Mouse (Mus musculus) frontal cortex, postnatal 25 days (tissue): ENCODE measurements at regions not wholly inside any gene's neighbourhood (a gene's known extent, or its start where the extent isn't known, plus 50 kb on each side); places are given as distances from the start of the nearest gene placed in this dataset.
A peak's percentile ranks its signal among the peaks of the same experiment; 100 is the strongest.
"Not testable (repeated sequence)": the region's sequence is repeated elsewhere in the genome, so short reads cannot be mapped to it uniquely, and the experiment has no call there.

ENCODE experiments used
- DNase-seq, 2 experiments: peaks; one replicate each; pipeline ENCODE4 v3.0.0; 2022; ENCODE audit warnings: low spot score in 2 of 2

DNA sequence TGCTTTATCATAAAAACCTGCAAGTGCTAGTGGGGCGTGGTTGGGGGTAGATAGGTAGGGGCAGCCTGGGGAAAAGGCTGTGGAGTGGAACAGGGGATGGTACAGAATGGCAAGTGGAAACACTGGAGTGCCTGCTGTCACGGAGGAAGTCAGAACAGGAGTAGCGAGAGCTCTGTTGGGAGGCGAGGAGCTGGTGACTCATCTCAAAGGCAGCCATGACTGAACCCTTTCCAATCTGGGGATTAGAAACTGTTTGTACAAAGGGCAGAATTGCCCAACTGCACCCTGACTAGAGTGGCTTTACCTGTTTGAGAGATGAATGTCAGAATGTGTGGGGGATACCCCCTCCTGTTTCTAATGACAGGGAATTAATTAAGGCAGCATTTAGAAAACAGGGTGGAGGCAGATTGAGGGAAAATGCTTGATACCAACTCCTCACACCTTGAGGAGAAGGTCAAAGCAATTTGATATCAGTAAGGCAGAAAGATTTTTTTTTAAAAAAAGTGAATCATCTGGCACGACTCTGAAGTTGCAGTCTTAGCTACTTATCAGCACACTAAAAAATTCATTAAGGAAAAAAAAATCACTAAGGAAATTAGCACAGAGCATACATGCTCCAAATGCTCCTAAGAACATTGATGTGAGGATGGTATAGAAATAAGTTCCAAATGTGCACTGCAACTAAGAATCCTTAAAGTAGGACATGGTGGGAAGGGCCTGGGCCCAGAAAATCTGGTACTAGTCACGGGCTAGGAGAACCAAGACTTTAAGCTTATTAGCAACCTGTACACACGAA is 54.7 kb upstream of the Usp25 start:
- no peak for DNase-seq

GRCm38 (mm10) chr16:76957491-76957890 is 56.0 kb upstream of the Usp25 start:
- DNase-seq: no peak

DNA sequence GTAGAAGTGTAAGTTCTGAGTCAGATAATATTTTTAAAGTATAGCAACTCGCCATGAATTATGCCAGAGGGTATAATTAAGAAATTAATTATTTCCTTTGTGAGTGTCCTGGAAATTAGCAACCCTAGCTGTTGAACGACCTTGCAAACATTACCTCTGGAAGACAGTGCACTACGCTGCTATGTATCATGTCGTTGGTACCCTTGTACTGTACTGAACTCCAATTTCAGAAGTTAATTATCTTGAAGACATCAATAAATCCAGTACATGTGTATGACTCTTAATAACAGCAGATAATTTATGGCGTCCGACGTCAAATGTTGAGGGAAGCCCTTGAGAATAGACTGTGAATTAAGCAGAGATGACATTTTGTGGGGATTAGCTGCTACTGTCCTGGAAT is 56.4 kb upstream of the Usp25 start:
- no peak for DNase-seq

DNA sequence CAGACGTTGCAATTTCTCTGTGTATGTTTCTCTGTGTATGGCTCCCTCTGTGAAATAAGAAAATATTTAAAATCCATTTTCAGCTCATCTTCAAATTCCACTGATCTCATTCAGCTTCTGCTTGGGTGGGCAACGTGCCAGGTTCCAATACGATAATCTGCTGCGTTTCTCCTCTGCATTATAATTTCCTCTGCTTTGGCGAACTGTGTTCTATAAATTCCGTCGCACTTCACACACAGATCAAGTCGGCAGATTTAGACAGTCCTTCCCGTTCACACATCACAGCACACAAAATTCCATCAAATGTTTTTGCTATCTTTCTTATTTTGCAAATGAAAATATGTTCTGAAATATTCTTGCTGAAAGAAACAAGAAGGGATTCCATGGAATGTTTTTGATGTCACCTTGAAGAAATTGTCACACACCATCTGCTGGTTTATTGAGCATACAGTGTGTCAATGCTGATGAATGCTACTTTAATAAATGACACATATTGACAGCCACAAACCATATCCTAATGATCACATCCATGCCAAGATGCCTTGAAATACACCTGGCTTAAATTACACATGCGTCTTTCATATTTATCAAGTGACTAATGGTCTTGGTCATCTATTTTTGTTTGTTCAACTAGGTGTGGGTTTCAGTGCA is 62.5 kb upstream of the Usp25 start:
- DNase-seq: peak; percentile 9 to 29

DNA sequence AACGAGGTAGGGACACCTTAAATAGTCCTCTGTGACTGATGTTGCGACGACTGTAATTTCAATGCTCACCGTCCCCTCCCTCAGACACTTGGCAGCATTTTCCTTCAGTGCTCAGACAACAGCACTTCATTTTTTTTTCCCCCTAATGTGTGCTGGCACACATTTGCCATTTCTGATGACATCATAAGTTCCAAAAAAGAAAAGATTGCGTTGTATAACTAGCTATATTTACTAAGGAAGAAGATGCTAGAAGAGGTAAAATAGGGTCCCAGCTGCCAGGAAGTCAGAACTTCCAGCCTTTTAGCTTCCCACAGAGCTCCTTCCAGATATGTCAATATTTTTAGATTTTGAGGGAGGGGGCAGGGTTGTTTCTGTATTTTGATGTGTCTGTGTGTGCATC is 66.5 kb upstream of the Usp25 start:
- DNase-seq: no peak

DNA sequence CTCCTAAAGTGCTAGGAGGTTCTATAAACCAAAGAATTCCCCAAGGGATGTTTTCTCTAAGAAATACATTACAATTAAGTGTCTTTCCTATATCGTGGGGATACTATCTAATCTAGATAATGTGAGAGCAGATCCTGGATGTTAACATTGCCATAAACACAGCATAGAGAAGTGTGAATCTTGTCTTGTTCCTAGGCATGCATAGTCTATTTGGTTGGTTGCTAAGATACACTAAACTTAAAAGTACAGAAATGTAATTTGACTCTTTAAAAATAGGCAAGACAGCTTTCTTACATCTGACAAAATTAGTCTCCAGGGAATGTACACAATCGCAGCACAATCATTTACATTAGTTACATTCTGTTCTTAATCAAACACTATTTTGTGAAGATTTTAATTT is 75.4 kb upstream of the Usp25 start:
- no peak for DNase-seq

DNA sequence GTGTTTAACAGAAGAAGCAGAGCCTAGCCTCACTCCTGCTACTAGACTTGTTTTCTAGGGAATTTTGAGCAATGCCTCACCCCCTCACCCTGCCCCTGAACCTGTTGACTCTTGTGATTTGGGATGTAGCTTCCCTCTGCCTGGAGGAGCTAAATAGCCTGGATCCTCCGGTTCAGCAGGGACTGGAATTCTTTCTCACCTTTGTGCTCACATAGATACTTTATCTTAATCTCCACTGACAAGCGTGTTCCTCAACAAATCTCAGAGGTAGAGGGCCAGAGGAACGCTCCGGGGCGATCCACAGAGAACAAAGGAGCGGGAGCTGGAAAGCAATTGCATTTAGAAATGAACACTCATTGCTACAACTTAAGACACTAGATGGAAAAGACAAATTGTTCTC is 85.6 kb upstream of the Usp25 start:
- no peak for DNase-seq

DNA sequence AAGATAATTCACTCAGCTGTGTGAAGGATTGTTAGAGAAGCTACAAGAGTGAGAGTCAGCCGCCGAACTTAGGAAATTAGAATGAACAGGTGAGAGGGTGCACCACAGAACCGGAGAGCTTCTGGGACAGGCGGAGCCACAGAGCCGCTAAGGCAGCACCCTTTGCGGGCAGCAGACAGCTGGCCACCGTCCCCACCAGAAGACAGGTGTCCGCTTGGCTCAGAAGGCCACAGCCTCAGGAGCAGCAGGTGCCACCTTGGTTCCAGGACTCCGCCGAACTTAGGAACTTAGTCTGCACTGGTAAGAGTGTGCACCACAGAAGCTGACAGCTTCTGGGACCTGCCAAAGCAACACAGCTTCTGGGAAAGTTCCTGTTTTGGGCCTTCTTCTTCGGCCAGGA is 93.4 kb upstream of the Usp25 start:
- not testable (repeated sequence) for DNase-seq

DNA sequence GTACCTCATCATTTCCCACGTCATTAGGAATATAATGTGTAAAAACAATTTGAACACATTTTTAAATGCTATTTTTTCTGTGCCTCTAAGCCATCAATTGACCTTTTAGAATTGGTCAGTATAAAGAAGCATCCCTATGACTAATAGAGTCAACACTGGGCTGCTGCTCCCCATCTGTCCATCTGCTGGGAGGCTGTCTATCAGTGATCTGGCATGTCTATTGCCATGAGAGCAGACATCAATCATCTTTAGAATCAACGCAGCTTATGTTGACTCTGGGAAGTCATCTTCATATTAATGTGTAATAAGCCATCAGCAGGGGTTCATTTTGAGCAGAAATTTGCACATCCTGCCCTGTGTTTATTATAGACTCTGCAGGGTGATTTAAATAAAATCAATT is 94.9 kb upstream of the Usp25 start:
- no peak for DNase-seq

- no peak for DNase-seq
Observed at GRCm38 (mm10) chr16:76914311-76914710, 99.2 kb upstream of the Usp25 start.

DNA sequence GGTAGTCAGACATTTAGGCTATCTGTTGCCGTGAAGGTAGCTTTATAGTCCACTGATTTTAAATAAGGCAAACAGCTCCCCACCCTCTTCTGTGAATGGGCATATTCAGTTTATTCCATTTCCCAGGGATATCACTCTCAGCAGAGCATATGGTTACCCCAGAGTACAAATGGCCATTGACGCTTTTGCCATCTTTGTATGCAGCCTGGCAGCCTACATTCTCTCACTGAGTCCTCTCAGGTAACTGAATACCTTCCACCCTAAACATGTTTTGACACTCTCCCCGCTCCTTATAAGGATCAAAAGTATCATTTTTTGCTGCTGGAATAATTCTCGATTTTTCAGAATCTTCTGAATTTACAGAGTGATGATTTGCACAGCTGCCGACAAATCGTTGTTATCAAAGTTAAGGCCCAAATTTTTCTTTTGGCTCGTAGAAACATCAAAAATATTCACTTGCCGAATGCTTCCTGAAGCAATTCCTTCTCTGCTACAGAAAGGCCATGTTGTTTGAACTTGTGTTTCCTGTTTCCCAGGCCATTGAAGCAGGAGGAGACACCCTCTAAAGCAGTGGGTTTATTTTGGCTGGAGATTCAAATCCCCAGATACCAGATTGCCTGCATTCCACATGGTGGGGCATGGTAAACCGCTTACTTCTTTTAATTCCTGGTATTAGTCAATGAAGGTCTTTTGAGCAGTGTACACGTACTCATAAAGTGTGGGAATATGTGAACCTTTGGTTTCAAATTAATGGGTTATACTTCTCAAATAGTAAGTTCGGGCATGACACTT is 108.1 kb upstream of the Usp25 start:
- DNase-seq: no peak

DNA sequence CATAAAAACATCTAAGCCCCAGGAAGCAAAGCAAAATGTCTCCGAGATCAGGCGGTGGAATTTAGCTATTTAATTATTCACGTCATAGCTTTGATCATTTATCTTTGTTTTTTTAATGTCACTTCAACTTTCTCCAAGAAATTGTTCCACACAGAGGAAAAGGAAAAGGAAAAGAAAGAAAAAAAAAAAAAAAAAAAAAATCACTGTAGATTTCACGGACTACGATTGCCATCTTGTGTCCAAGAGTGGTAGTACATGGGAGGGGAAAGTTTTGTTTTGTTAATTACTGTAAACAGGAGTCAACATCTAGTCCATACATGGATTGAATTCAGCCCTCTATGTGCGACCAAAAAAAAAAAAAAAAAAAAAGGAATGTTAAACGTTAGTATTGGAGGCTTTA is 114.4 kb upstream of the Usp25 start:
- no peak for DNase-seq

- DNase-seq: no peak
Observed at GRCm38 (mm10) chr16:76896305-76896704, 117.2 kb upstream of the Usp25 start.

GRCm38 (mm10) chr16:76895781-76896180 is 117.7 kb upstream of the Usp25 start:
- no peak for DNase-seq

DNA sequence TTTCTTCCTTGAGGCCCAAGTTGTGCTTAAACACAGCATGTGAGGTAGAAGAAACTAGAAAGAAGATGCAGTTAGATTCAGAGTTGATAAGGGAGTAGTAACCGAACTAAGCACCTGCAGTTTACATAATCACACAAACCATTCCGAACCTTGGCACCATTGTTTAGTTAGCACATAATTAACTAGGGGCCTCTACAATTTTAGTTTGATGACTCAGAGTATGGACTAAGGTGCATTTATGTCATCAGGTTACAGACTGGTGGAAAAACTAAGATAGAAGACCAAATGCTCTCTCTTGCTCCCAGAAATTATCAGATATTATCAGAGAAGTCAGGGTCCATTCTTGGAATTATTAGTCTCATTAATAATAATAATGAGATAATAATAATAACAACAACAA is 134.9 kb upstream of the Usp25 start:
- no peak for DNase-seq

GRCm38 (mm10) chr16:76875397-76876018 is 138.0 kb upstream of the Usp25 start:
- DNase-seq: no peak

DNA sequence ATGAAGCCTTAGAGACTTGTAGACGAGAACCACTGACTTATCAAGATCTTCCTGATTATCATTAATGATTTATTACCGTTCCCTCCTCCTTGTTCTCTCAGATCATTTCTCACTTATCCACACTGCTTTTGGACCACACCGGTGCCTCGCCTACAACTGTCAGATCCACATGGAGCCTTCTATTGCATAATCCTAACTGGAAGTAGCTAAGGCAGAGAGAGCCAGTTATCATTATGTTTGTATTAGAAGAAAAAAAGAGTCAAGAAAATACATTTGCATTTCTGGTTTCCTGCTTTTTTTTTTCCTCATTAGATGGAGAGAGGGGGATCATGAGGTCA is 147.1 kb upstream of the Usp25 start:
- DNase-seq: no peak

DNA sequence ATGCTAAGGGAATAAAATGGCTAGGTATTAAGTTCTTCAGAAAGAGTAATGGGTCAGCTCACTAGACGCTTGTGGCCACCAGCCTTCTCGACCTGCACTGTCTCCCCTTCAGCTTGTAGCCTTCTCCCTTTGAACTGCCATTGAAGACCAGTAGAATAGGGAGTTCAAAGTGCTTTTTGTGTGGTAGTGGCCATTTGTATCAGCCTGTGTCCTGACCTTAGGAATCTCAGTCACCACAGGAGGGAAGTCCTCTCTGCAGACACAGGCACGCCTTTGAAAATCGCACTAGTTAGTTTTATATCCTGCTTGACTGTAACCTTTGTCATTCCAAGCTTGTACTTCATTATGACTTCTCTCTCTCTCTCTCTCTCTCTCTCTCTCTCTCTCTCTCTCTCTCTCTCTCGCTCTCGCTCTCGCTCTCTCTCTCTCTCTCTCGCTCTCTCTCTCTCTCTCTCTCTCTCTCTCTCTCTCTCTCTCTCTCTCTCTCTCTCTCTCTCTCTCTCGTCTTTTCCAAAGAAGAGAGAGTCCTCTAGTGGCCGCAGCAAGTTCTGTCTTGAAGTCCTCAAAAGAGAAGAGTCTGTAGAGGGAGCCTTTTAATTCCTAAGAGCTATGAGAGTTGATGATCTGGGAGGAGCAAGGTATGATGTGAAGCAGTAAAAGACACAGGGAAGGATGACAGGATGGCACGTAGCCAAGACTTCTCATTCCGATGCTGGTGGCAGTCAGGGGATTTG is 147.6 kb upstream of the Usp25 start:
- peak; percentile 9 to 23 for DNase-seq

DNA sequence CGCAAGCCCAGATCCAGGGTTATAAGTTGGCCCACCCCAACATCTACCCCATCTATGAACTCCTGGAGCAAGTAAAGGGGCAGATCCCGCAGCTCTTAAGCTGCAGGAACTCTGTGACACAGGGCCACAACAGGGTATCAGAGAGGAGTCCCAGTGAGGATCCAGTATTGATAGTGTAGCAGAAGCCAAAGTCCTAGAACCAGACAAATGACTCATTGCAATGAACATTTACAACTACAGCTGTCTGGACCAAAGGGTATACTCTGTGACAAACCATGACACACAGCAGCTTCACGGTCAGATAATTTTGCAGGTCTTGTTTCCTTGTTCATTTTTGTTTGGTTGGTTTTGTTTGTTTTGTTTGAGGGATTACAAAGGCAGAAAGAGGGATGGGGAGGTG is 149.1 kb upstream of the Usp25 start:
- no peak for DNase-seq

DNA sequence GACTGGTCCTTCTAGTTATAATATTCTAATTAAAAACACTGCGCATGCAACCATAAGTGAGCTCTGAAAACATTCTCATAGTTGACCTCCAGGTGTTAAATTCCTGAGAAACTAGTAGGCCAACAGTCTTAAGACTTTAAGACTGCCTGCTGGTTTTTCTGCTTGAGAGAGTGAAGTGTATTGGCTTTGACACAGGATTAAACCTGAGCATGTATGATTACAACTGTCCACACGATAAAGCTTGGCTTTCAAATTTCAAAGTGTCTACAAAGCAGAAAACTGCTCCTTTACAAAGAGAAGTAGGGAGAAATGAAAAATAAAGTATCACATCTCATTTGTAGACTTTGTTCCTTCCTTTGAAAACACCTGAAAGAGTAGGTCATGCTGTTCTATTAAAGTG is 157.7 kb upstream of the Usp25 start:
- no peak for DNase-seq

GRCm38 (mm10) chr16:76851396-76851795 is 162.1 kb upstream of the Usp25 start:
- no peak for DNase-seq

- no peak for DNase-seq
Observed at GRCm38 (mm10) chr16:76837450-76837849, 176.1 kb upstream of the Usp25 start.
